Mouse (Mus musculus) cerebellum, adult 2 months (tissue): ENCODE measurements around the gene Mfsd13b.

Source experiments
- CTCF ChIP-seq: fragments of 200-500 bp; IDR thresholded peaks from 2 replicates; pipeline ENCODE4 v1.5.1; 2011; ENCODE audit warnings: low read depth, mild to moderate bottlenecking, control low read depth, low read length, moderate library complexity, borderline replicate concordance; ENCODE audit not compliant: insufficient read depth
- POLR2A ChIP-seq: fragments of 200-500 bp; IDR thresholded peaks from 2 replicates; pipeline ENCODE4 v1.6.1; 2011; ENCODE audit warnings: low read length, control low read depth, borderline replicate concordance; ENCODE audit not compliant: insufficient read depth

GRCm38 (mm10) chr7:120934716-120935115 is 47.6 kb upstream of the Mfsd13b start:
- no peak for TF ChIP-seq POLR2A
- peak; percentile 78 for TF ChIP-seq CTCF
